Mouse (Mus musculus): Measurements from ENCODE around the gene Apoc2. TPM values are rescaled to one million over a fixed set of nuclear protein-coding genes. Genes with fewer than 3 reads are reported as not detected.

Gene Apoc2
- total and polyA plus RNA-seq, 2 experiments from 2014 or later, result 0.78 TPM; not detected in 1

DNA sequence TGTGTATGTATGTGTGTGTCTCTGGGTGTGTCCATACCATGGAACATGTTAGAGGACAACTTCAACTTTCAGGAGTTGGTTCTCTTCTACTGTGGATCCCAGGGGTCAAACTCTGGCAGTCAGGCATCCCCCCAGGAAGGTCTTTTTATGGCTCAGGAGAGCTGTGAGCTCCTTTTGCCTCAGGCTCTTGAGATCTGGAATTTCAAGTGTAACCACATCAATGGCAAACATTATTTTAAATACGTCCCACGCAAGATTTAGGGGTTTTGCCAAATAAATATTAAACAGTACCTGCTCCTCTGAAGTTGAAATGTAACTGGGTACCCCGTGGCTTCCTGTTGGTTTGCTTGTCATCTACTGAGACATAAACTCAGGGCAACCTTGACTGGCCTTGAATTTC, 5.2 kb upstream of the Apoc2 start:
- no peaks in the 10 kb centered on the region for H3K36me3 ChIP-seq (replicated peaks; ENCODE audit: control insufficient read depth, insufficient read depth, low read length)
- H3K9me3 ChIP-seq (replicated peaks; ENCODE audit: control insufficient read depth, low read length), result no peaks in the 10 kb centered on the region
- no peak overlapping the region for H3K4me3 ChIP-seq (ENCODE audit: low read depth, low read length)
- no peak overlapping the region for H3K27ac ChIP-seq (ENCODE audit: low read depth)
- TF ChIP-seq CTCF (IDR thresholded peaks at IDR 0.05; ENCODE audit: low read depth) (no peak), EP300 (IDR thresholded peaks at IDR 0.05; ENCODE audit: low read depth) (no peak)
- WGBS, result 72% methylated on average over 3 of the region's 3 CpGs
- H3K9ac ChIP-seq (replicated peaks; ENCODE audit: low read depth, low read length), result no peak overlapping the region
- H3K27me3 ChIP-seq (ENCODE audit: control insufficient read depth, insufficient read depth, low read length), result no peaks in the 10 kb centered on the region
- no peak overlapping the region for H3K4me2 ChIP-seq (ENCODE audit: low read depth, low read length)
- 0 out of 2 replicates have a peak, but pooled peaks cover 2% of the 10 kb centered on the region for H3K4me1 ChIP-seq (ENCODE audit: control insufficient read depth, insufficient read depth)
- ATAC-seq (ENCODE audit: insufficient read depth, low read depth) (no peak), DNase-seq (ENCODE audit: low spot score) (no peak)

DNA sequence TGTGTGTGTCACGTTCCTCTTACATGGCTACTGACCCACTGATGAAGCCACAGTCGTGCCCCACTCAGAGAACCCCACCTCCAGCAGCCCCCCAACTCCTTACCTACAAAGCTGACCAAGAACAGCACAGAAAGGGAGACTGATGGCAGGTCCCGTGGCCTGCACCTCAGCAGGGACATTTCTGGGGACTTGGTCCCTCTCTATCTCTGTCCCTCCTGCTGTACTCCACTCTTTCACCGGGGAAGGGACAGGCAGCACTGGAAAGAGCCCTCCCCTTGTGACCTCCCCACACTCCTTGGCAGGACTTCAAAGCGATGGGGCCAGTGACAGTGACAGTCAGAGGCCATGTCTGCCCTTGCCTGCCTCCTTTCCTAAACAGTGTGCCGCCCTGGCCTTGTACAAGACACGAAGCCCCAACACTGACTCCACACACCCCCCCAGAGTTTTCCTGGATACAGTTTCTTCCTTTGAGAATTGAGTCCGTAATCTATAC, 3.5 kb upstream of the Apoc2 start, which contains the start of the genes Gm44805 and Apoc4:
TSS of gene Gm44805 (minus strand) at position 222 of the 493 bp plus-strand sequence.
TSS of gene Apoc4 (minus strand) at position 278 of the 493 bp plus-strand sequence.
- Histone ChIP-seq H3K4me3 (ENCODE audit: low read depth, low read length) (no peak within 1 kb of the TSS), H3K9me3 (replicated peaks; ENCODE audit: control insufficient read depth, low read length) (no peaks in the 10 kb centered on the region), H3K4me1 (ENCODE audit: control insufficient read depth, insufficient read depth) (0 out of 2 replicates have a peak, but pooled peaks cover 2% of the 10 kb centered on the region), H3K4me2 (ENCODE audit: low read depth, low read length) (no peak within 1 kb of the TSS), H3K27me3 (ENCODE audit: control insufficient read depth, insufficient read depth, low read length) (no peaks in the 10 kb centered on the region), H3K9ac (replicated peaks; ENCODE audit: low read depth, low read length) (no peak within 1 kb of the TSS), H3K36me3 (replicated peaks; ENCODE audit: control insufficient read depth, insufficient read depth, low read length) (no peaks in the 10 kb centered on the region), H3K27ac (ENCODE audit: low read depth) (no peak within 1 kb of the TSS)
- WGBS, result 48% methylated on average over 8 of the region's 8 CpGs
- DNase-seq (ENCODE audit: low spot score) (no peak), ATAC-seq (ENCODE audit: insufficient read depth, low read depth) (no peak)
- TF ChIP-seq CTCF (IDR thresholded peaks at IDR 0.05; ENCODE audit: low read depth) (no peak), EP300 (IDR thresholded peaks at IDR 0.05; ENCODE audit: low read depth) (no peak)

- WGBS, result 84% methylated on average over 2 of the region's 2 CpGs
- 0 out of 2 replicates have a peak, but pooled peaks cover 2% of the 10 kb centered on the region for H3K4me1 ChIP-seq (ENCODE audit: control insufficient read depth, insufficient read depth)
- no peak overlapping the region for H3K4me2 ChIP-seq (ENCODE audit: low read depth, low read length)
- DNase-seq (ENCODE audit: low spot score) (no peak), ATAC-seq (ENCODE audit: insufficient read depth, low read depth) (no peak)
- H3K27ac ChIP-seq (ENCODE audit: low read depth), result no peak overlapping the region
- H3K36me3 ChIP-seq (replicated peaks; ENCODE audit: control insufficient read depth, insufficient read depth, low read length), result no peaks in the 10 kb centered on the region
- H3K9ac ChIP-seq (replicated peaks; ENCODE audit: low read depth, low read length), result no peak overlapping the region
- H3K9me3 ChIP-seq (replicated peaks; ENCODE audit: control insufficient read depth, low read length), result no peaks in the 10 kb centered on the region
- TF ChIP-seq EP300 (IDR thresholded peaks at IDR 0.05; ENCODE audit: low read depth), result no peak
- TF ChIP-seq CTCF (IDR thresholded peaks at IDR 0.05; ENCODE audit: low read depth), result no peak
- no peak overlapping the region for H3K4me3 ChIP-seq (ENCODE audit: low read depth, low read length)
- no peaks in the 10 kb centered on the region for H3K27me3 ChIP-seq (ENCODE audit: control insufficient read depth, insufficient read depth, low read length)
Observed at GRCm38 (mm10) chr7:19680702-19681101, 3.0 kb upstream of the Apoc2 start.

- ATAC-seq (ENCODE audit: insufficient read depth, low read depth) (no peak), DNase-seq (ENCODE audit: low spot score) (no peak)
- Histone ChIP-seq H3K4me1 (ENCODE audit: control insufficient read depth, insufficient read depth) (0 out of 2 replicates have a peak, but pooled peaks cover 2% of the 10 kb centered on the region), H3K4me3 (ENCODE audit: low read depth, low read length) (no peak overlapping the region), H3K27me3 (ENCODE audit: control insufficient read depth, insufficient read depth, low read length) (no peaks in the 10 kb centered on the region), H3K36me3 (replicated peaks; ENCODE audit: control insufficient read depth, insufficient read depth, low read length) (no peaks in the 10 kb centered on the region), H3K27ac (ENCODE audit: low read depth) (no peak overlapping the region), H3K9me3 (replicated peaks; ENCODE audit: control insufficient read depth, low read length) (no peaks in the 10 kb centered on the region), H3K4me2 (ENCODE audit: low read depth, low read length) (no peak overlapping the region), H3K9ac (replicated peaks; ENCODE audit: low read depth, low read length) (no peak overlapping the region)
- WGBS, result 88% methylated on average over 3 of the region's 3 CpGs
- TF ChIP-seq EP300 (IDR thresholded peaks at IDR 0.05; ENCODE audit: low read depth) (no peak), CTCF (IDR thresholded peaks at IDR 0.05; ENCODE audit: low read depth) (no peak)
Observed at GRCm38 (mm10) chr7:19678901-19679300, 1.2 kb upstream of the Apoc2 start.

DNA sequence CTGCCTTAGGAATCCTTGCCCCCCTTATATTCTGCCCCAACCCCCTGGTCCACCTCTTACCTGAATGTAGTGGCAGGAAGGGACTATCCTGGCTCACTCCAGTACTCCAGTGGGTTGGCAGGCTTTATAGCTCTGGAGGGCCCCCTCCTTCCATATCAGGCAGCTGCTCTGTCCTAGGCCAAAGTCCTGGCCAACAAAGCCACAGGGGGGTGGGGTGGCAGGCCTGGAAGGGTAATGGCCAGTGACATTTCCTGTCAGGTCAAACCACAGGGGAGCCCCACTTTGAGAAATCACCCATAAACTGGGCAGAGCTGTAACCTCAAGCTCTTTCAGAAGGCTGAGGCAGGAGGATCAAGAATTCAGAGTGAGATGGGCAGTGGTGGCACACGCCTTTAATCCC, 1.1 kb downstream of the Apoc2 start:
- H3K9ac ChIP-seq (replicated peaks; ENCODE audit: low read depth, low read length), result no peak overlapping the region
- WGBS, result 81% methylated on average over 1 of the region's 1 CpGs

GRCm38 (mm10) chr7:19675824-19676223, 1.9 kb downstream of the Apoc2 start:
- no peak for DNase-seq (ENCODE audit: low spot score)
- Histone ChIP-seq H3K4me1 (ENCODE audit: control insufficient read depth, insufficient read depth) (no peaks in the 10 kb centered on the region), H3K9ac (replicated peaks; ENCODE audit: low read depth, low read length) (no peak overlapping the region), H3K4me2 (ENCODE audit: low read depth, low read length) (no peak overlapping the region), H3K36me3 (replicated peaks; ENCODE audit: control insufficient read depth, insufficient read depth, low read length) (no peaks in the 10 kb centered on the region), H3K27ac (ENCODE audit: low read depth) (no peak overlapping the region), H3K9me3 (replicated peaks; ENCODE audit: control insufficient read depth, low read length) (no peaks in the 10 kb centered on the region), H3K4me3 (ENCODE audit: low read depth, low read length) (no peak overlapping the region), H3K27me3 (ENCODE audit: control insufficient read depth, insufficient read depth, low read length) (no peaks in the 10 kb centered on the region)
- TF ChIP-seq CTCF (IDR thresholded peaks at IDR 0.05; ENCODE audit: low read depth), result no peak
- TF ChIP-seq EP300 (IDR thresholded peaks at IDR 0.05; ENCODE audit: low read depth), result no peak
- 81% methylated on average over 10 of the region's 10 CpGs for WGBS
- ATAC-seq (ENCODE audit: insufficient read depth, low read depth), result no peak

More for the DNA sequence above, 1.1 kb downstream of the Apoc2 start:
- H3K27me3 ChIP-seq (ENCODE audit: control insufficient read depth, insufficient read depth, low read length), result no peaks in the 10 kb centered on the region
- H3K9me3 ChIP-seq (replicated peaks; ENCODE audit: control insufficient read depth, low read length), result no peaks in the 10 kb centered on the region
- H3K36me3 ChIP-seq (replicated peaks; ENCODE audit: control insufficient read depth, insufficient read depth, low read length), result no peaks in the 10 kb centered on the region
- no peak for TF ChIP-seq EP300 (IDR thresholded peaks at IDR 0.05; ENCODE audit: low read depth)
- H3K27ac ChIP-seq (ENCODE audit: low read depth), result no peak overlapping the region
- H3K4me2 ChIP-seq (ENCODE audit: low read depth, low read length), result no peak overlapping the region
- DNase-seq (ENCODE audit: low spot score), result no peak
- no peak for ATAC-seq (ENCODE audit: insufficient read depth, low read depth)
- H3K4me1 ChIP-seq (ENCODE audit: control insufficient read depth, insufficient read depth), result 0 out of 2 replicates have a peak, but pooled peaks cover 2% of the 10 kb centered on the region
- no peak overlapping the region for H3K4me3 ChIP-seq (ENCODE audit: low read depth, low read length)

Data from heart, postnatal 0 days (tissue).